Mouse (Mus musculus) heart, embryonic 13.5 days (tissue): ENCODE data around the gene Sgcd. TPM values are rescaled to one million over a fixed set of nuclear protein-coding genes. Genes with fewer than 3 reads are reported as not detected.
"Not testable (repeated sequence)": the region's sequence is repeated elsewhere in the genome, so short reads cannot be mapped to it uniquely, and the experiment has no call there.

ENCODE experiments used
- ATAC-seq: fragments of 200-750 bp; cut with Nextera tagmentation; 2 replicates; pipeline ENCODE4 v1.8.0; 2017; ENCODE audit warnings: moderate TSS enrichment; ENCODE audit not compliant: insufficient number of reproducible peaks, low FRiP score, low TSS enrichment; ENCODE audit errors: extremely low read depth
- H3K27ac ChIP-seq: fragments of 300-500 bp; sonication (generic); replicated peaks from 2 replicates; pipeline ENCODE4 v1.5.1; 2015; ENCODE audit warnings: moderate library complexity, mild to moderate bottlenecking, inconsistent platforms
- H3K27me3 ChIP-seq: fragments of 300-500 bp; sonication (generic); replicated peaks from 2 replicates; pipeline ENCODE4 v1.6.1; 2015; ENCODE audit warnings: mild to moderate bottlenecking, inconsistent platforms
- H3K36me3 ChIP-seq: fragments of 300-500 bp; sonication (generic); 2 replicates; pipeline ENCODE4 v1.6.1; 2015; ENCODE audit warnings: mild to moderate bottlenecking, inconsistent platforms
- H3K4me1 ChIP-seq: fragments of 300-500 bp; sonication (generic); 2 replicates; pipeline ENCODE4 v1.6.1; 2015; ENCODE audit warnings: inconsistent platforms
- H3K4me2 ChIP-seq: fragments of 300-500 bp; sonication (generic); 2 replicates; pipeline ENCODE4 v1.6.1; 2015; ENCODE audit warnings: inconsistent platforms, mild to moderate bottlenecking, moderate library complexity
- H3K4me3 ChIP-seq: fragments of 300-500 bp; sonication (generic); 2 replicates; pipeline ENCODE4 v1.5.1; 2015; ENCODE audit warnings: moderate library complexity, mild to moderate bottlenecking, inconsistent platforms
- H3K9ac ChIP-seq: fragments of 300-500 bp; sonication (generic); 2 replicates; pipeline ENCODE4 v1.6.1; 2015; ENCODE audit warnings: inconsistent platforms, mild to moderate bottlenecking, moderate library complexity
- H3K9me3 ChIP-seq: fragments of 300-500 bp; sonication (generic); 2 replicates; pipeline ENCODE4 v1.6.1; 2016; ENCODE audit warnings: inconsistent platforms
- WGBS: fragments of 180-500 bp; shearing (Covaris S2); methylation state at CpG from one replicate; pipeline ENCODE4 v1.1.7; 2015; ENCODE audit warnings: mixed read lengths; 5-methylcytosine and 5-hydroxymethylcytosine counted together
- polyA plus RNA-seq: library from polyadenylated mRNA; unstranded; fragments of >200 nt; fragmentation: Nextera tagmentation; extraction: Ambion mirVana; gene quantifications from 2 replicates; pipeline ENCODE4 v1.2.1, GENCODE M21; 2015

The Sgcd gene
- polyA plus RNA-seq, 1 experiment from 2014 or later = 6.0 TPM

GRCm38 (mm10) chr11:47777226-47777915 is 211.4 kb downstream of the Sgcd start:
- Histone ChIP-seq H3K27ac (no peak overlapping the region), H3K4me3 (no peak overlapping the region), H3K4me1 (peaks cover 3% of the 10 kb centered on the region; the same call in 1 of the 2 replicates), H3K9me3 (no peaks in the 10 kb centered on the region), H3K27me3 (no peaks in the 10 kb centered on the region), H3K36me3 (no peaks in the 10 kb centered on the region), H3K9ac (no peak overlapping the region), H3K4me2 (no peak overlapping the region)
- 57% methylated on average over 4 of the region's 4 CpGs for WGBS
- ATAC-seq = no peak

GRCm38 (mm10) chr11:47776019-47776418 is 212.8 kb downstream of the Sgcd start:
- Histone ChIP-seq H3K27ac (no peak overlapping the region), H3K4me2 (no peak overlapping the region), H3K27me3 (no peaks in the 10 kb centered on the region), H3K36me3 (no peaks in the 10 kb centered on the region), H3K4me1 (peaks cover 3% of the 10 kb centered on the region; the same call in 1 of the 2 replicates), H3K9me3 (no peaks in the 10 kb centered on the region), H3K4me3 (no peak overlapping the region), H3K9ac (no peak overlapping the region)
- ATAC-seq = no peak
- WGBS = 45% methylated on average over 1 of the region's 1 CpGs

GRCm38 (mm10) chr11:47765859-47766258 is 222.9 kb downstream of the Sgcd start:
- ATAC-seq = no peak
- 64% methylated on average over 2 of the region's 2 CpGs for WGBS

GRCm38 (mm10) chr11:47763569-47763968 is 225.2 kb downstream of the Sgcd start:
- not testable (repeated sequence) for H3K9ac ChIP-seq, H3K4me3 ChIP-seq, H3K4me1 ChIP-seq, H3K27ac ChIP-seq, H3K36me3 ChIP-seq, ATAC-seq, H3K27me3 ChIP-seq, H3K4me2 ChIP-seq, H3K9me3 ChIP-seq
- WGBS = 72% methylated on average over 3 of the region's 3 CpGs

More at GRCm38 (mm10) chr11:47765859-47766258, 222.9 kb downstream of the Sgcd start:
- Histone ChIP-seq H3K4me2 (no peak overlapping the region), H3K9ac (no peak overlapping the region), H3K27me3 (no peaks in the 10 kb centered on the region), H3K9me3 (no peaks in the 10 kb centered on the region), H3K4me1 (no peaks in the 10 kb centered on the region), H3K36me3 (no peaks in the 10 kb centered on the region), H3K4me3 (no peak overlapping the region), H3K27ac (no peak overlapping the region)

GRCm38 (mm10) chr11:47759015-47759414 is 229.8 kb downstream of the Sgcd start:
- Histone ChIP-seq H3K4me2 (no peak overlapping the region), H3K27me3 (no peaks in the 10 kb centered on the region), H3K4me1 (no peaks in the 10 kb centered on the region), H3K9ac (no peak overlapping the region), H3K4me3 (no peak overlapping the region), H3K27ac (no peak overlapping the region), H3K9me3 (0 out of 2 replicates have a peak, but pooled peaks cover 3% of the 10 kb centered on the region), H3K36me3 (no peaks in the 10 kb centered on the region)
- ATAC-seq = no peak
- 79% methylated on average over 4 of the region's 4 CpGs for WGBS

- no peak overlapping the region for H3K4me2 ChIP-seq
- no peaks in the 10 kb centered on the region for H3K36me3 ChIP-seq
- 58% methylated on average over 2 of the region's 2 CpGs for WGBS
- H3K9ac ChIP-seq = no peak overlapping the region
- no peaks in the 10 kb centered on the region for H3K4me1 ChIP-seq
- no peaks in the 10 kb centered on the region for H3K27me3 ChIP-seq
- ATAC-seq = no peak
- H3K27ac ChIP-seq = no peak overlapping the region
- no peaks in the 10 kb centered on the region for H3K9me3 ChIP-seq
- H3K4me3 ChIP-seq = no peak overlapping the region
Measured at GRCm38 (mm10) chr11:47742806-47743205, 246.0 kb downstream of the Sgcd start.

- no peaks in the 10 kb centered on the region for H3K36me3 ChIP-seq
- ATAC-seq = no peak
- 71% methylated on average over 8 of the region's 8 CpGs for WGBS
Measured at GRCm38 (mm10) chr11:47704930-47705787, 283.6 kb downstream of the Sgcd start.

GRCm38 (mm10) chr11:47695611-47696010 is 293.2 kb downstream of the Sgcd start:
- no peak for ATAC-seq
- Histone ChIP-seq H3K9ac (no peak overlapping the region), H3K4me1 (no peaks in the 10 kb centered on the region), H3K4me3 (no peak overlapping the region), H3K9me3 (no peaks in the 10 kb centered on the region), H3K4me2 (no peak overlapping the region), H3K36me3 (no peaks in the 10 kb centered on the region), H3K27ac (no peak overlapping the region), H3K27me3 (no peaks in the 10 kb centered on the region)
- WGBS = 62% methylated on average over 1 of the region's 1 CpGs

More at GRCm38 (mm10) chr11:47704930-47705787, 283.6 kb downstream of the Sgcd start:
- Histone ChIP-seq H3K9ac (no peak overlapping the region), H3K27me3 (no peaks in the 10 kb centered on the region), H3K4me1 (no peaks in the 10 kb centered on the region), H3K9me3 (no peaks in the 10 kb centered on the region), H3K4me2 (no peak overlapping the region), H3K4me3 (no peak overlapping the region), H3K27ac (no peak overlapping the region)

- no peak overlapping the region for H3K4me3 ChIP-seq
Measured at GRCm38 (mm10) chr11:47658135-47658534, 330.6 kb downstream of the Sgcd start.

GRCm38 (mm10) chr11:47645911-47646310 is 342.9 kb downstream of the Sgcd start:
- Histone ChIP-seq H3K4me3 (no peak overlapping the region), H3K4me1 (no peaks in the 10 kb centered on the region), H3K4me2 (no peak overlapping the region), H3K9ac (no peak overlapping the region), H3K27ac (no peak overlapping the region), H3K27me3 (no peaks in the 10 kb centered on the region), H3K36me3 (no peaks in the 10 kb centered on the region), H3K9me3 (no peaks in the 10 kb centered on the region)
- ATAC-seq = no peak

More at GRCm38 (mm10) chr11:47658135-47658534, 330.6 kb downstream of the Sgcd start:
- H3K4me1 ChIP-seq = no peaks in the 10 kb centered on the region
- no peak overlapping the region for H3K27ac ChIP-seq
- no peaks in the 10 kb centered on the region for H3K9me3 ChIP-seq
- no peak for ATAC-seq
- no peaks in the 10 kb centered on the region for H3K27me3 ChIP-seq
- H3K36me3 ChIP-seq = no peaks in the 10 kb centered on the region
- no peak overlapping the region for H3K4me2 ChIP-seq
- WGBS = 4% methylated on average over 1 of the region's 1 CpGs
- H3K9ac ChIP-seq = no peak overlapping the region

- H3K27me3 ChIP-seq = no peaks in the 10 kb centered on the region
- H3K27ac ChIP-seq = no peak overlapping the region
- no peak overlapping the region for H3K9ac ChIP-seq
- WGBS = 50% methylated on average over 2 of the region's 2 CpGs
- no peak overlapping the region for H3K4me3 ChIP-seq
- H3K4me1 ChIP-seq = no peaks in the 10 kb centered on the region
- no peaks in the 10 kb centered on the region for H3K9me3 ChIP-seq
- H3K4me2 ChIP-seq = no peak overlapping the region
- H3K36me3 ChIP-seq = no peaks in the 10 kb centered on the region
- ATAC-seq = no peak
Measured at GRCm38 (mm10) chr11:47641567-47642259, 347.1 kb downstream of the Sgcd start.
